Mouse (Mus musculus) v-Abl transformed pro-B cells (cell line): ENCODE data around the gene Acvr1b.

ENCODE experiments used
- in situ Hi-C, 2 experiments: fragments of 400-800 bp; cut with MboI; formaldehyde crosslinking; loops; one replicate each; pipeline ENCODE4 v1.15.1; 2025; ENCODE audit not compliant: unreplicated experiment in 2 of 2

The Acvr1b gene

DNA sequence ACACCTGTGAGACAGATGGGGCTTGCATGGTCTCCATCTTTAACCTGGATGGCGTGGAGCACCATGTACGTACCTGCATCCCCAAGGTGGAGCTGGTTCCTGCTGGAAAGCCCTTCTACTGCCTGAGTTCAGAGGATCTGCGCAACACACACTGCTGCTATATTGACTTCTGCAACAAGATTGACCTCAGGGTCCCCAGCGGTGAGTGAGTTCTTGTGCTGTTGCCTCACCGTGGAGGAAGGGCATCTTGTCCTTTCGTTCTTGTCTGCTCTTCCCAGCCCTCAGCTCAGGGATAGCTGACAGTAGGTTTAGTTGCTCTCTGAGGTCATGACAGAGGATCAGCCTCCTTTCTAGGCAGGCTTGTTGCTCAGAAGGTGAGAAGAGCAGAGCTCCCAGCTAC is 20.1 kb downstream of the Acvr1b start:
- in situ Hi-C loops = loop anchor here (5.0 to 10.0 kb wide), 2 partner anchors 47 to 49 kb away; no protein-coding TSS in a partner anchor

GRCm38 (mm10) chr15:101194951-101195823 is 21.3 kb downstream of the Acvr1b start:
- in situ Hi-C loops = loop anchor here (5.0 to 10.0 kb wide), 2 partner anchors 48 to 50 kb away; no protein-coding TSS in a partner anchor

DNA sequence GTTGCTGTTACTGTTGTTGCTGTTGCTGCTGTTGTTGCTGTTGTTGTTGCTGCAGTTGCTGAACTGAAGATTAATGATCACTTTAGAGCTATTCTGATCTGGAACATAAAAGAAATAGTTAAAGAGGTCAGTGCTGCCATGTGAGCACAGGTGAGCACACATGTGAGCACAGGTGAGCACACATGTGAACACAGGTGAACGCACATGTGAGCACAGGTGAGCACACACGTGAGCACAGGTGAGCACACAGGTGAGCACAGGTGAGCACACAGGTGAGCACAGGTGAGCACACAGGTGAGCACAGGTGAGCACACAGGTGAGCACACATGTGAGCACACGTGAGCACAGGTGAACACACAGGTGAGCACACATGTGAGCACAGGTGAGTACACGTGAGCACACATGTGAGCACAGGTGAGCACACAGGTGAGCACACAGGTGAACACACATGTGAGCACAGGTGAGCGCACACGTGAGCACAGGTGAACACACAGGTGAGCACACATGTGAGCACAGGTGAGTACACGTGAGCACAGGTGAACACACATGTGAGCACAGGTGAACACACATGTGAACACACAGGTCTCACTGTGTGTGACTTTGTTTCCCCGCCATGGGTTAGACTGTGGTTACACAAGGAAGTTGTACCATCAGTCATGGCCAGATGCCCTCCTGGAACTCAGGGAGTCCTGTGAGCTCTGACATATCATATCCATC is 22.4 kb downstream of the Acvr1b start:
- in situ Hi-C loops = loop anchor here in 1 of 2 experiments (10.0 kb wide), 1 partner anchor 51 kb away; no protein-coding TSS in a partner anchor

- in situ Hi-C loops = loop anchor here in 1 of 2 experiments (10.0 kb wide), 1 partner anchor 52 kb away; no protein-coding TSS in a partner anchor
Observed at GRCm38 (mm10) chr15:101196961-101197360, 23.1 kb downstream of the Acvr1b start.

- in situ Hi-C loops = loop anchor here in 1 of 2 experiments (10.0 kb wide), 1 partner anchor 53 kb away; no protein-coding TSS in a partner anchor
Observed at GRCm38 (mm10) chr15:101197497-101198179, 23.8 kb downstream of the Acvr1b start.

- in situ Hi-C loops = loop anchor here in 1 of 2 experiments (10.0 kb wide), 1 partner anchor 53 kb away; no protein-coding TSS in a partner anchor
Observed at GRCm38 (mm10) chr15:101198218-101198617, 24.4 kb downstream of the Acvr1b start.

- in situ Hi-C loops = loop anchor here in 1 of 2 experiments (10.0 kb wide), 1 partner anchor 54 kb away; no protein-coding TSS in a partner anchor
Observed at GRCm38 (mm10) chr15:101198850-101199249, 25.0 kb downstream of the Acvr1b start.

- in situ Hi-C loops = loop anchor here in 1 of 2 experiments (25.0 kb wide), 1 partner anchor 561 kb away; no protein-coding TSS in a partner anchor
Observed at GRCm38 (mm10) chr15:101200777-101201295, 27.0 kb downstream of the Acvr1b start.

DNA sequence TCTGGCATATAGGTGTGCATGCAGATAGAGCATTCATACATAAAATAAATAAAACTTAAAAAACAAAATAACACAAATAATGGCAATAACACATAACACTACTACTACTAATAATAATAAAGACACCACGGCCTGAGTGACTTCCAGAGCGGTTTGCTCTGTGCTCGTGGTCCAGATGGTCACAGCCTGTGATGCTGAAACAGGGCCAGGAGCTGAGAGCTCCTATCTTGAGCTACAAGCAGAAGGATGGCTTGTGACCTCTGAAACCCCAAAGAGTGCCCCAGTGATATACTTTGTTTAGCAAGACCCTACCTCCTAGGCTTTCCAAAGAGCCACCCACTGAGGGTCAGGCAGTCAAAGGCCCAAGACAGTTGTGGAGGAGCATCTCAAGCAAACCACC is 27.5 kb downstream of the Acvr1b start:
- in situ Hi-C loops = loop anchor here in 1 of 2 experiments (25.0 kb wide), 1 partner anchor 561 kb away; no protein-coding TSS in a partner anchor

DNA sequence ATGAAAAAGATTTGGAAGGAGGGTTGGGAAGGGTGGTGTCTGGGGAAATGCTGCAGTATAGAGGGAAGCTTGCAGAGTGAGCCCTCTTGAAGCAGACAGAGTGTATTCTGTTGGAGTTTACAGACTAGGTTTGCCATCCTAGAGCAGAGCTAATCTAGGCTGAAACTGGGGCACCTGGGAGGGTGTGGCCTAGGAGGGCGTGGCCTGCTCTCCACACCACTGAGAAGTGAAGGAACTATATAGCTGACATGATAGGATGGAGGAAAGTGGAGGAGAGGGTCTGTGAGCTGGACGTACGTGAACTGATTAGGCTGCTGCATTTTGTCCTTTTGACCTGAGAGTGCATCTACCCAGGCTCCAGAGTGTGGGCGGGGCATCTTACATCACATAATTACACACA is 29.8 kb downstream of the Acvr1b start:
- in situ Hi-C loops = loop anchor here in 1 of 2 experiments (25.0 kb wide), 1 partner anchor 559 kb away; no protein-coding TSS in a partner anchor

DNA sequence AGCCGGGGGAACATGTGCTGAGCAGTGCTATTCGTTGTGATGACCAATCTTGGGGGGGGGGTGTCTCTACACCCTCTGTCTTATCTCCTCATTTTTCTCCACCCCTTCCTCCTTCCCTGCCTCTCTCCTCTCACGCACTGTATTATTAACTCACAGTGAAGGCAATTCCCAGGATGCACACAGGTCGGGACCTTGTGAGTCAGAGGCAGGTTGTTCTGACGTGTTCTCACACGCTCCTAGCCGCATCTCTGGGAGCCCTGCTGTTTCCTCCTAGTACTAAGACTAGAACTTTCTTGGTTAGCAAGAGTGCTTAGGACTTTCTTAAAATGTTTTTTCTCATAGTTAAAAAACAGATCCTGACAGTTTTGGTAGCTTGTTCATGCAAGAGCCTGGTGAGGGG is 30.9 kb downstream of the Acvr1b start:
- in situ Hi-C loops = loop anchor here in 1 of 2 experiments (25.0 kb wide), 1 partner anchor 558 kb away; no protein-coding TSS in a partner anchor

DNA sequence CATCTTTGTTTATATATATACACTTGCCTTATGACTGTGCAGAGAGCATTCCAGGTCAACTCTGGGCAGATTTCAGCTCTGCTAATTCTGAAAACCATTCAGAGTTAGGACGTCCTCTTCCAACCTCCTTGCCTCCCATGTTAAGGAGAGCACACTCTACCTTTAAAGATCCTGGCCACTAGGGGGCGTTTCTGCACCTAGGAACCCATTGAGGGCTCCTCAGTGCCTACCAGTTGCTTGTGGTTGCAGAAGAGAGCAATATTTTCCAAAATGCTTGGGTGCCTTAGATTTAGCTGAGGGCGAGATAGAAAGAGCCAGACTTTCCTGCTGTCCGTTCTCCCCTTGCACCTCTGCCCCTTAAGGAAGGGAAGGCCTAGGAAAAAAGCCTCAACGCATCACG is 36.4 kb downstream of the Acvr1b start:
- in situ Hi-C loops = loop anchor here (5.0 to 25.0 kb wide), 4 partner anchors 552 to 855 kb away; no protein-coding TSS in a partner anchor

- in situ Hi-C loops = loop anchor here (5.0 to 25.0 kb wide), 4 partner anchors 551 to 854 kb away; no protein-coding TSS in a partner anchor
Observed at GRCm38 (mm10) chr15:101210998-101211613, 37.2 kb downstream of the Acvr1b start.

GRCm38 (mm10) chr15:101212435-101212834 is 38.6 kb downstream of the Acvr1b start:
- in situ Hi-C loops = loop anchor here (5.0 to 25.0 kb wide), 4 partner anchors 550 to 852 kb away; no protein-coding TSS in a partner anchor

DNA sequence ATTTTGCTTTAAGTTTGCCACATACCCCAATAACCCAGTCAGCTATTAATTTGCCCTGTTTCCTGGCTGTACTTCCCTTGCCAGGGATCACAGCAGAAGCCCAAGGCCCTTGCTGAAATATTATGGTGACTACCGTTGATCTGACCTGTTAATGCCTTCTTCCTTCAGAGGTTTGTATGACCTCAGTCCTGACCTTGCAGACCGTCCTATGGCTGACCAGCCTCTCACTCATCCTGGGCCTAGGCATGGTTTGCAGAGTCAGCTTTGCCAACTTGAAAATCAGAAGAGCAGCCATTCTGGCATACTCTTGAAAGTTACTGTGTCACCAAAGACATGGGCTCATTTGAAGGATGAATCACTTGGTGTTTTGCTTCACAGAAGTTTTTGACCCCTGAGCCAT is 41.3 kb downstream of the Acvr1b start:
- in situ Hi-C loops = loop anchor here in 1 of 2 experiments (10.0 to 25.0 kb wide), 3 partner anchors 547 to 850 kb away; no protein-coding TSS in a partner anchor

GRCm38 (mm10) chr15:101216036-101216435 is 42.2 kb downstream of the Acvr1b start:
- in situ Hi-C loops = loop anchor here in 1 of 2 experiments (10.0 to 25.0 kb wide), 3 partner anchors 546 to 849 kb away; no protein-coding TSS in a partner anchor

GRCm38 (mm10) chr15:101220905-101221297 is 47.0 kb downstream of the Acvr1b start:
- in situ Hi-C loops = loop anchor here in 1 of 2 experiments (25.0 kb wide), 1 partner anchor 541 kb away; no protein-coding TSS in a partner anchor

GRCm38 (mm10) chr15:101221298-101222104 is 47.6 kb downstream of the Acvr1b start:
- in situ Hi-C loops = loop anchor here in 1 of 2 experiments (25.0 kb wide), 1 partner anchor 541 kb away; no protein-coding TSS in a partner anchor
